Mouse (Mus musculus): ENCODE results near the gene Rhpn2.
"Not testable (repeated sequence)": the region's sequence is repeated elsewhere in the genome, so short reads cannot be mapped to it uniquely, and the experiment has no call there.

Rhpn2 gene

GRCm38 (mm10) chr7:35333692-35334526 lies at the start of gene Rhpn2:
Gene Rhpn2 (plus strand): TSS chr7:35334170.
- peak; percentile 100 for DNase-seq (ENCODE audit: inconsistent age in 2 of 2, low spot score in 1 of 2)

- DNase-seq (ENCODE audit: inconsistent age in 2 of 2, low spot score in 1 of 2), result no peak
Observed at GRCm38 (mm10) chr7:35293464-35293863, 40.5 kb upstream of the Rhpn2 start.

GRCm38 (mm10) chr7:35295631-35296030 lies 38.3 kb upstream of the Rhpn2 start:
- no peak for DNase-seq (ENCODE audit: inconsistent age in 2 of 2, low spot score in 1 of 2)

- DNase-seq (ENCODE audit: inconsistent age in 2 of 2, low spot score in 1 of 2), result no peak
Observed at GRCm38 (mm10) chr7:35297886-35298285, 36.1 kb upstream of the Rhpn2 start.

GRCm38 (mm10) chr7:35299656-35300055 lies 34.3 kb upstream of the Rhpn2 start:
- DNase-seq (ENCODE audit: inconsistent age in 2 of 2, low spot score in 1 of 2), result no peak

GRCm38 (mm10) chr7:35300792-35301191 lies 33.2 kb upstream of the Rhpn2 start:
- DNase-seq (ENCODE audit: inconsistent age in 2 of 2, low spot score in 1 of 2), result no peak

- DNase-seq (ENCODE audit: inconsistent age in 2 of 2, low spot score in 1 of 2), result no peak
Observed at GRCm38 (mm10) chr7:35311214-35311613, 22.8 kb upstream of the Rhpn2 start.

- DNase-seq (ENCODE audit: inconsistent age in 2 of 2, low spot score in 1 of 2), result no peak
Observed at GRCm38 (mm10) chr7:35314156-35314555, 19.8 kb upstream of the Rhpn2 start.

GRCm38 (mm10) chr7:35317729-35318609 lies 16.0 kb upstream of the Rhpn2 start, which contains the start of gene Gpatch1:
Gene Gpatch1 (minus strand): TSS chr7:35318440.
- DNase-seq (ENCODE audit: inconsistent age in 2 of 2, low spot score in 1 of 2), result peak; percentile 92 to 99

GRCm38 (mm10) chr7:35319221-35319620 lies 14.7 kb upstream of the Rhpn2 start:
- not testable (repeated sequence) for DNase-seq (ENCODE audit: inconsistent age in 2 of 2, low spot score in 1 of 2)

GRCm38 (mm10) chr7:35319755-35320154 lies 14.2 kb upstream of the Rhpn2 start:
- peak; percentile 43 to 80 for DNase-seq (ENCODE audit: inconsistent age in 2 of 2, low spot score in 1 of 2)

GRCm38 (mm10) chr7:35322161-35322560 lies 11.8 kb upstream of the Rhpn2 start:
- no peak for DNase-seq (ENCODE audit: inconsistent age in 2 of 2, low spot score in 1 of 2)

- DNase-seq (ENCODE audit: inconsistent age in 2 of 2, low spot score in 1 of 2), result no peak
Observed at GRCm38 (mm10) chr7:35322732-35323420, 11.1 kb upstream of the Rhpn2 start.

GRCm38 (mm10) chr7:35331590-35331989 lies 2.4 kb upstream of the Rhpn2 start:
- DNase-seq (ENCODE audit: inconsistent age in 2 of 2, low spot score in 1 of 2), result no peak

GRCm38 (mm10) chr7:35333231-35333651 lies 729 bp upstream of the Rhpn2 start:
- no peak for DNase-seq (ENCODE audit: inconsistent age in 2 of 2, low spot score in 1 of 2)

- peak in 1 of 2 experiments; percentile 79 for DNase-seq (ENCODE audit: inconsistent age in 2 of 2, low spot score in 1 of 2)
Observed at GRCm38 (mm10) chr7:35334527-35335452, 820 bp downstream of the Rhpn2 start.

GRCm38 (mm10) chr7:35340196-35340595 lies 6.2 kb downstream of the Rhpn2 start:
- no peak for DNase-seq (ENCODE audit: inconsistent age in 2 of 2, low spot score in 1 of 2)

- no peak for DNase-seq (ENCODE audit: inconsistent age in 2 of 2, low spot score in 1 of 2)
Observed at GRCm38 (mm10) chr7:35341282-35341681, 7.3 kb downstream of the Rhpn2 start.

- DNase-seq (ENCODE audit: inconsistent age in 2 of 2, low spot score in 1 of 2), result no peak
Observed at GRCm38 (mm10) chr7:35342498-35342897, 8.5 kb downstream of the Rhpn2 start.

GRCm38 (mm10) chr7:35344785-35345330 lies 10.9 kb downstream of the Rhpn2 start:
- no peak for DNase-seq (ENCODE audit: inconsistent age in 2 of 2, low spot score in 1 of 2)
